In the genomic region with DNA sequence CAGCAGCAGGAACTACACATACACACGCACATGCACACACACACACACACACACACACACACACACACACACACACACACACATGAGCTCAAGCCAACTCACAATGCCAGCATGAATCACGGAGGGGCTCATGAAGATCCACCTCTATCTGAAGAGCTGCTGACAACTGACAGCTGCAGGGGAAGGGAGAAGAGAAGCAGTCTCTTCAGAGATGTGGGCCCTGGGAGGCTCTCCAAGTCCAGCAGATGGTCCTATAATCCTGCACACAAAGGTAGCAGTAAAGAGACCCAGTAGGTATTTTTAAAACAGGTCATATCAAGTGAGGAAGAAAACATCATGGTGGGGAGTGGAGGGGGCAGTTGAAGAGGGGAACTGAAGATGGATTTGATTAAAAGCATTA, we compare ENCODE assay signal across 18 mouse cellular contexts. TPM values are rescaled to one million over a fixed set of nuclear protein-coding genes. Genes with fewer than 3 reads are reported as not detected.
"Had no signal": no experiment of that assay in that cellular context is flagged by ENCODE, and none has a peak within 500 bp of the region (broad histone marks: within the 10 kb centered on the region; RNA-seq: fewer than 3 reads in every experiment).

No protein-coding gene starts in this region.

- H3K4me1 ChIP-seq: limb, embryonic 15.5 days; liver, embryonic 12.5 days; midbrain, embryonic 10.5 days; neural tube, embryonic 13.5 days had no signal

- H3K4me2 ChIP-seq: limb, embryonic 15.5 days; liver, embryonic 12.5 days; lung, embryonic 14.5 days; neural tube, embryonic 13.5 days had no signal

- H3K27ac ChIP-seq: layer of hippocampus, adult 2 months; limb, embryonic 15.5 days; liver, embryonic 12.5 days; midbrain, embryonic 10.5 days; neural tube, embryonic 13.5 days; stomach, postnatal 0 days had no signal

- H3K27me3 ChIP-seq: limb, embryonic 15.5 days had no signal

- DNase-seq: kidney, postnatal 10 days; kidney, postnatal 4 days; lung, embryonic 14.5 days; lung, postnatal 10 days; lung, postnatal 4 days; midbrain, embryonic 14.5 days; right cerebral cortex, adult 18-20 months; right cerebral cortex, postnatal 25 days; thymus, postnatal 4 days had no signal

- H3K36me3 ChIP-seq: limb, embryonic 15.5 days; liver, embryonic 12.5 days; midbrain, embryonic 10.5 days; neural tube, embryonic 13.5 days had no signal

- ATAC-seq: liver, embryonic 12.5 days had no signal

- H3K4me3 ChIP-seq: layer of hippocampus, adult 2 months; limb, embryonic 15.5 days; liver, embryonic 12.5 days; midbrain, embryonic 10.5 days; neural tube, embryonic 13.5 days had no signal

- H3K9me3 ChIP-seq: limb, embryonic 15.5 days; liver, embryonic 12.5 days; midbrain, embryonic 10.5 days; neural tube, embryonic 13.5 days had no signal

- H3K9ac ChIP-seq: limb, embryonic 15.5 days; liver, embryonic 12.5 days; lung, embryonic 14.5 days; neural tube, embryonic 13.5 days had no signal

RNA-seq across cellular contexts. Expression of a gene that starts 7.8 kb away (rescaled TPM):
- total RNA-seq: left cerebral cortex, adult 18-20 months; megakaryocyte, adult 5-6 weeks had no signal
- polyA plus RNA-seq: limb, embryonic 11.5 days; limb, embryonic 15.5 days; liver, embryonic 12.5 days; lung, embryonic 14.5 days had no signal
